Mouse (Mus musculus): Measurements from ENCODE around the gene C1qa.

The C1qa gene

DNA sequence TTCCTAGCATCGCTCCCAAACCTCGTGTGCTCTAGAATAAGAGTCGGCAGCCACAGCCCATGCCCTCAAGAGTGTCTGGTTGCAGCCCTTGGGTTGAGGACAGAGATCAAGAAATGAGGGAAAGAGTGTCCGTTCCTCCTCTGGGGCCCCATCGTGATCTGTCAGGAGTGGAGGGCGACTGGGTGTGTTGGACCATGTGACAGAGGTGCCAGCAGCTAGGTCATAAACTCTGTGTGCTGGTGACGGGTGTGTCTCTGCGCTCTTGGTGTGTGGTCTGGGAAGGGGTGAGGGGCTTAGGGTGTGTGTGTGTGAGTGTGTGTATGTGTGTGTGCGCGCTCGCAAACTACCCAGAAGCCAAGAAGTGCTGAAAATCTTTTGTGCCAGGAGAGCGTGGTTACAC, 45.6 kb downstream of the C1qa start:
- DNase-seq = no peak

DNA sequence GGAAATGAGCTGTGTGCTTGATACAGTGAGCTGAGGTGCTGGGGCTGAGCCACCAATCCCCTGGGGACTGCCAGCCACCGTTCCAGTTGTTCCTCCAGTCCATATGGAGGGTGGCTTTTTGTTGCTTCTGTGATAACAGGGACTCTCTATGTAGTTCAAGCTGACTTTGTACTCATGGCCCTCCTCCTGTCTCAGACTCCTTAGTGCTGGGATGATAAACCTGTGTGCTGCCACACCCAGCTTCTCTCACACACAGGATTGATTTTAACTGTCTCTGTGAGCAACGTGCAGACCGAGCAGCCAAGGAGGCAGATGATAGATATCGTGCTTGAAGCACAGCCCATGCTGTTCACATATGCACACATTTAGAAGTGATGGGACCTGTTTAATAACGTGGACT, 46.5 kb downstream of the C1qa start:
- no peak for DNase-seq

DNA sequence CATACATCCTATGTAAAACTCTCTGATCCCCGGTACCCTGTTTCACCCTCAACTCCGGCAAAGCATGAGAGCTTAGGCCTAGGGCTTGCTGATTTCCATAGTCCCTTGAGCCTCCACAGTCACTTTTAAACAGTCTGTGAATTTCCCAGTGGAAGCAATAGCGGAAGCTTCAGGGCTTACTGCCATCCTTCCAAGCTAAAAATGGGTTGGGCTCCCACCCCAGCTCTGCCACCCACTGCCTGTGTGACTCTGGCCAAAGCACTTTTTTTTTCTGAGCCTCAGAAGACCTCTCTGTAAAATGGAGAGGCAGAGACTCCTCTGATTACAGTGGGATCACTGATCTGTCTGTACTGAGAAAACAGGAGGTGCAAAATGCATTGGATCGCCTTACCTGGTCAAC, 50.0 kb downstream of the C1qa start:
- DNase-seq = no peak

DNA sequence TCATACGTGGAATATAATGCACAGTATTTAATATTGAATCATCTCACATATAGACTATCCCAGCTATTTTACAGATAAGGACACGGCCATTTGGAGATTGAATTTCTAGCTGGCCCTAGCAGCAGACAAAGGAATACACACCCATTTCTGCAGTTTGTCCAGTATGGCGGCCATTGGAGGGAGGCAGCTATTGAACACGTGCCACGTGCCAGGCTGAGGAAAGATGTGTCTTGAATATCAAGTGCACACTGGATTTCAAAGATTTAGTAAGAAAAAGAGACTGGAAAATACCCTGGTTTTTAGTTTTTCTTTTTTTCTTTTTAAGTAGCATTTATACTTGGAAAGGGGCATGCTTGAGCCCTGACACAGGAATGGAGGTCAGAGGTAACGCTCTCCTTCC, 51.4 kb downstream of the C1qa start:
- DNase-seq = no peak

All from cerebellum, adult 9-11 months (tissue).